Mouse (Mus musculus) T-helper 2 cell (primary cell): ENCODE data around the gene Ssu2.

Experiments
- in situ Hi-C: fragments of 300-600 bp; cut with MboI, MseI; formaldehyde crosslinking; loops from one replicate; pipeline ENCODE4 v1.15.1; 2025; ENCODE audit warnings: high pct_unique_total_duplicates

Gene Ssu2

DNA sequence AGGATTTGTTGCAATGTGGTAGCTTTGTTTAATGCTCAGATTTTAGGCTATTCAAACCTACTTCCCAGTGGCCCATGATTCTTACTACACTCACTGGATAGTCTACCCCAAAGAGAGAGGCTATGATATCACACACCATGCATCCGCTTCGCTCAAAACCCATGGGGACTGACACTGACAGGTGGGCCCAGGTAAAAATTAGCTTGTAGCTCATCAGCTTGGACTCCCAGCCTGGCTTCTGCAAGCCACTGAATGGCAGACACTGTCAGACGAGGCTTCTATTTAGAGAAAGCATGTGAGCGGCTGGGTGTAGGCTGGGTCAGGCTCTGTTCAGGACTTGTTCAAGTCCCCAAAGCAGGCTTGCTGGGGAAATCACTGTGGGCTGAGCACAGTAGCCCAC, 37.4 kb downstream of the Ssu2 start:
- in situ Hi-C loops = no loop called here

DNA sequence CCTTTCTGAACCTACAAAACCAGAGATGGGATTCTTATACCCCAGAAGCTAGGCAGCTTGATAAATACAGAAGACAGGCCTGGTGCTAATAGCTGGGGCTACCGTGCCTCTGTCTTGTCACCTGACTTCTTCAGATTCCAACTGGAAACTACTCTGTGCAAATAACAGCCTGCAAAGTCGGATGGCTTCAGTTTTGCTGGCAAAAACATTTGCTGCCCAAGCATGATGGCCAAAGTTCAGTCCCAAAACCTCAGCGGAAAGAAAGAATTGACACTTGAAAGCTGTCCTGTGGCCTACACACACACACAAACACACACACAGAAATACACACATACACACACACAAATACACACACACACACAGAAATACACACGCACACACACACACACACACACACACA, 48.8 kb downstream of the Ssu2 start:
- in situ Hi-C loops = no loop called here

DNA sequence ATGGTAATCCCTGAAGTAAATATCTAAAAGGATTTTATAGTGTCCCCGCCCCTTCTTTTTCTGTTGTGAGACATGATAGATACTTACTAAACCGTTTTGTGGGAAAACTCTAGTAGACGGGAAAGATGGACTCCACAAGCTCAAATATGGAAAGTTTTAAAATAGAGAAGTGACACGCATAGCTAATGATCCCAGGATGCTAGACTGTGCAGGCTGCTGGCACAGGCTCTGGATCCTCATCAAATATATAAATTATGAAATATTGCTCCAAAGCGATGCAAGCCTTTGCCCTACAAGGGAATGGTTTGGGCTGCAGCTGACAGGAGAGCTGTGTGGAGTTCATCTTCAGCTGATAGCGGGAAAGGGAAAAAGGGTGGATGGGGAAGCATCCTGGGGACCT, 50.2 kb downstream of the Ssu2 start:
- in situ Hi-C loops = no loop called here

DNA sequence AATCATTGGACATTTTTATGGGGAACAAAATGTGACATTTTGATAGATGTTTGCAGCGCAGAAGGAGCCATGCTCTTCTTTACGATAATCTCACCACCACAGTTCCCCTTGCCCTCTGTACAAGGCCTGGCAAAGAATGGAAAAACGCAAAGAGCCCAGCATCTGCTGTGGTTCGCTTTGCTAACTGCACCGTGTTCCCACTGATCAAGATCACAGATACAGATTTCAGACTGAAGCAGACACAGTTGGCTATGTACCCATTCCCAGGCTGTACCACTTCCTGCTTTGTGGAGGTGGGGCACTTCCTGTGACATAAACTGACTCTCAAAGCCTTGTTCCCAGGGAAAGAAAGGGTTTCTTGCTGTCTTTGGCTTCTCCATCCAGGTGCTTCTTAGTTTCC, 53.9 kb downstream of the Ssu2 start:
- in situ Hi-C loops = no loop called here

DNA sequence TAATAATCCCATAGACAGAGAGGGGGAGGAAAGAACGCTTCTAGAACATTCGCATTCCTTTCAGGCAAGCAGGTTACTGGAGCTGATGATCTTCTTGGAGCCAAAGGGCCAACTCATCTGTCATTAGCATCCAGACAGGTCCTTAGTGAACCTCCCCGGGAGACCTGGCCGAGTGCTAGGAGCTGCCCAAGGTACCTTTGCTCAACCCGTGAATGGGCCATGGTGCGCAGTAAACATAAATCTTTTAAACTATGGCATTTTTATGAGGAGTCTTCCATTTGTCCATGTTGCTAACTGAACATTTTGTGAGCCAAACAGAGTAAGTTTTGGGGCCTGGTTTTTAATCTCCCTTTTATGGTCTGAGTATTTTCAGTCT, 56.6 kb downstream of the Ssu2 start:
- in situ Hi-C loops = no loop called here

DNA sequence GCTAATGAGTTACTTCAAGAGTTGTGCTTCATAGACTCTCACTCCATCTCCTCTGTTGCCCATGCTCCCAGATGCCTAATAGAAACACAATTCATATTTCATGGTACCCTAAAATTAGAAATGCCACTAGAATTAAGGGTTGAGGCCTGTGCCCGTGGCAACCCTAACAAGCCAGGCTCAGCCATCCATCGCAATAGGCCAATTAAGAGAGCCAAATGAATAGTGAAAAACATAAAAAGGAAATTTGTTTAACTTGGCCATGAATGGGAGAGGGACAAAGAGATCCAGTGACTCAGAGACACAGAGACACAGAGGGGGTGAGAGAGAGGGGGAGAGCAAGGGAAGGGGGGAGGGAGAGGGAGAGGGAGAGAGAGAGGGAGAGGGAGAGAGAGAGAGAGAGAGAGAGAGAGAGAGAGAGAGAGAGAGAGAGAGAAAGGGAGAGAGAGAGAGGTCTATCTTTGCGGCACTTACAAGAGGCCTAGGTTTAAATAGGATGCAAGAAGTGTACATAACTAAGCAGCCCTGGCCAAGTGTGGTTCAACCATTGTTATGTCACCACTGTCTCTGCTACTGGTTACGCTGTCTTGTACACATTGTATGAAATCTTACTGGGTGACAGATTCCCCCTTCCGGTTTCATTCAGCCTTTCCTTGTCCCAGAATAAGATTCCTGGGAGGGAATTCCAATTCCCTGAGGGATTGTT, 57.2 kb downstream of the Ssu2 start:
- in situ Hi-C loops = no loop called here

DNA sequence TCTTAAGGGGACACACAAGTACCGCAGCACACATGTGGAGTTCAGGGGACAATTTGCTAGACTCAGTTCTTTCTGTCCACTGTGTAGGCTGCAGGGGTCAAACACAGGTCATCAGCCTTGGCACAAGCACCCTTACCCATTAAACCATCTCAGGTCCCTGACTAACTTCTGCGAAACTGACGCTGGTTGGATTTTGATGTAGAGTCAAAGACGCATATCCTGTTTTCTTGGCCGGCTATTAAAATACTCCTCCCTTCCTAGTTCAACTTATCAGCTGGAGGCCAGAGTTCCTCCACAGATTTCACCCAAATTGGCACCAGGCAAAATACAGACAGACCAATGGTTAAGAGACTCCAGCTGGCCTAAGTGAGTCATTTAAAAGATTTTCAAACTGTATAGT, 60.0 kb downstream of the Ssu2 start:
- in situ Hi-C loops = no loop called here

DNA sequence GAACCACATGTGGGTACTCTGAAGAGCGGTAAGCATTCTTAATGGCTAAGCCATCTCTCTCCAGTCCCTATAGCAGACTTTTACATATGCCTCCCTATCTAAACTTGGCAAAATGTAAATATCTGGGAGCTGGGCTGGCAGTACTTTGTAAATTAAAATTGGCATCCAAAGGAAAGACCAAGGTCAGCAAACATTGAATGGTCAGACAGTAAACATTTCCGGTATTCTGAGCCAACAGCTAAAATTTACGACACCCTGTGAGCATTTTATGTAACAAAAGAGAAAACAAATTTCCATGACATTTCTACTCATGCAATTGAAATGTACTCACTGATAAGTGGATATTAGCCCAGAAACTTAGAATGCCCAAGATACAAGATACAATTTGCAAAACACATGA, 62.6 kb downstream of the Ssu2 start:
- in situ Hi-C loops = no loop called here

DNA sequence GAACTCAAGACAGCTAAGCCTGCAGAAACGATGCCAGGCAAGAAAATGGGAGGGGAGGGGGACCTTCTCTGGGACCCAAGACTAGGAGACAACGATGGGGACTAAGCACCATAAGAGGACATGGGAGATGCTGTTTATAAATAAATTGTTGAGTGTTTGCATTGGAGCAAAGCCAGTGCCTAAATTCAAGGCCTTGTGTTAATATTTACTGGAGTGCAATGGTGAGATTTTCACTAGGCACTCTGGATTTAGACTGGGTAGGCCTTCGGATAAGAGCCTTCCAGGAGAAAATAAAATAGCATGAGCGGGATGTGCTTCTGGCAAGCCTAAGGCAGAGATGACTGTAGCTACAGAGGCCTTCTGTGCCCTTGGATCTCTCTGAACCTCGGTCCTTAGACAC, 64.9 kb downstream of the Ssu2 start:
- in situ Hi-C loops = no loop called here

DNA sequence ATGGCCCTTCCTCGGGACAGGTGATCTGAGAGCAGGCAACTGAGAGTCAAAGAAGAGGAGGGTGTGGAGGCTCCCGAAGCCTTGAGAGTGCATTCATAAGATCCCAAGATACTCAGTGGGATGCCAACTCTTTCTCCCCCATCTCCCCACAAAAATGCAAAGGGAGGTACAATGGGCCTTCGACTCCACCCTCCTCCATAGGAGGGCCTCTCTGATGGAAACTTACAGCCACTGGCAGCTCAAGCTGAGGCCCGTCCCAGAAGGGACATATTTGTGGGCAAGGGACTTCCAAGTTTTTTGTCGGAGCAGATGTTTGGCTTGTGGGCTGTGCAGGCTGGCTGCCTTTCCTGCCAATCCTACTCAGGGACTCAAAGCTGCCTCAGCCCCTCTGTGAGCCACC, 67.1 kb downstream of the Ssu2 start:
- in situ Hi-C loops = no loop called here

DNA sequence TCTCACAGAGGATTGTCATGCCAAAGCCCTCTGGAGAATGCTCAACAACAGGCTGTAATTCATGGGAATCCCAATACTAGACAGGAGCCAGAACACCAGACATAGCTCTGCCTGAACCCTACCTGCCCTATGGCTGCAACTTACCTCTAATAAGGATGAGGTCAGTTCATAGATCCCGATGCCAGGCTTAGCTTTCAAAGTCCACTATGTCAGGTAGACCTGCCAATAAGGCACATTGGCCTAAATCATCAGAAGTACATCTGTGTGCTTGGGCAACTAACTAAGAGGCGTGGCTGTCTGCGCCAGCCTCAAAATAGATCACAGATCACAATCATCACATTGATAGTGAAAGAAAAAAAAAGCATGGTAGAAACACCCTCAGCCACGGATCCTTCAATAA, 68.4 kb downstream of the Ssu2 start:
- in situ Hi-C loops = no loop called here

DNA sequence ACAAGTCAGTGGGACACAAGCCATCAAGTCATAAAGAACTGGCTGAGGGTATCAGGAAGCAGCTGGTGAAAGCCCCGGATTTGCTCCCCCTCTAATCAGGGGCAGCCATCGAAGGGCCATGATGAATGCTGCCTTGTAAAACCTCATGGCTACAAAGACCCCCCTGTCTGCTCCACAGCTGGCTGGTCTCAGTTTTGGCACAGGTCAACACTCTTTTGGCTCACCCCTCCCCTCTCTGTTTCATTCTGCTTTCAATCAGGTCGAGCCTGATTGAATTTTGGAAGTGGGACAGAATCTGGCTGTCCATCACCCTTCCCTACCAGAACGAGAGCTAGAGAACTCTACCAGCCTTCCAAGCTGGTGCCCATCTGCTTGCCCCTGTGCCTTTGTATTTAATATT, 76.4 kb downstream of the Ssu2 start:
- in situ Hi-C loops = no loop called here

DNA sequence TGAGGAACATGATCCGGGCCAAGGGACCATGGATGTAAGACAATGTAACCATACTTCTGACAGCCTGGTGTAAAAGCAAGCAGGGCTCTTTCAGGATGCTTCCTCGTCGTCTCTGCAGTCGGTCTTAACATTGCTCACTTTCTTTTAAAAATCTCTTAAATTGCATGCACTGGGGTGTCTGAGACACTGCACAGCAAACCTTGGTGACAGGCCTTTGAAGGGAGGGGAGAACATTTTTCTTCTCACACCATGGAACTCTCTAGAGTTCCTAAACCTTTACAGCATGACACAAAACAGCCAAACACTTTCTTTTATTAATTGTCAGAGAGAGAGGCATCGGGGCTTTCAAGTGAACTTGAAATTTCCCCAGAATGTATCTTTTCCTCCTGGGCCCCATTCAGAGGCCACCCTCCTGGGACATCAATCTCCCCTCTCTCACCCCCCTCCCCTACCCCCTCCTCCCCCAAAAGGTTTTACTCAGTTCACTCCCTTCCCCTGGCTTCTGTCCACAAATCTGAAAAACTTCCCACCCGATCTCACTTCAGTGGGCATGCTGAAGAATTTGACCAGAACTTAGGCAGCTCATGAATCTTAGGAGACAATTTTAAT, 78.4 kb downstream of the Ssu2 start:
- in situ Hi-C loops = no loop called here
